Mouse (Mus musculus) liver, adult 2 months (tissue): Measurements from ENCODE around the gene Hs6st2.

ENCODE experiments used
- CTCF ChIP-seq: fragments of 200-500 bp; IDR thresholded peaks from 2 replicates; pipeline ENCODE4 v1.5.1; 2011; ENCODE audit warnings: low read depth, low read length, control low read depth
- POLR2A ChIP-seq: fragments of 200-500 bp; IDR thresholded peaks from 2 replicates; pipeline ENCODE4 v1.6.1; 2011; ENCODE audit warnings: low read length, control low read depth; ENCODE audit not compliant: insufficient read depth; ENCODE audit errors: extremely low read depth

DNA sequence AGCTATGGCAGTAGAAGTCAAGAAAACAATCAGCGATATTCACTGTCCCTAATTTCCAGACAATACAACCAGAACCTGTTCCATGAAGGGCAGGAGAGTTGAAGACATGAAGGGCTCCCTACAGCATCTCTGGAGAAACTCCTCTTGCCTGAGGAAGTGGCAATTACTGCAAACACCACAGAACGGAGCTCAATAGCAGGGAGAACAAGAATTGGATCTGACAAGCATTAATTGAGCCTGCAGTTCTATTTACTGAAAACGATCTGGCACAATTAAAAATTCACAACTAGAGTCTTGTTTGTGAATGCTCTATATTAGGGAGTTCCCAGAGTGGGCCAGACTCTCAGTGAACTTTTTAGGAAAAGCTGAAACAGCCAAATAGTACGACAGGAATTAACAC, 238.3 kb downstream of the Hs6st2 start:
- TF ChIP-seq POLR2A (no peak), CTCF (no peak)
